Mouse (Mus musculus): ENCODE data around the gene Prodh2. TPM values are rescaled to one million over a fixed set of nuclear protein-coding genes. Genes with fewer than 3 reads are reported as not detected.

The Prodh2 gene
- polyA plus RNA-seq, 1 experiment from 2014 or later, result 0.18 TPM

DNA sequence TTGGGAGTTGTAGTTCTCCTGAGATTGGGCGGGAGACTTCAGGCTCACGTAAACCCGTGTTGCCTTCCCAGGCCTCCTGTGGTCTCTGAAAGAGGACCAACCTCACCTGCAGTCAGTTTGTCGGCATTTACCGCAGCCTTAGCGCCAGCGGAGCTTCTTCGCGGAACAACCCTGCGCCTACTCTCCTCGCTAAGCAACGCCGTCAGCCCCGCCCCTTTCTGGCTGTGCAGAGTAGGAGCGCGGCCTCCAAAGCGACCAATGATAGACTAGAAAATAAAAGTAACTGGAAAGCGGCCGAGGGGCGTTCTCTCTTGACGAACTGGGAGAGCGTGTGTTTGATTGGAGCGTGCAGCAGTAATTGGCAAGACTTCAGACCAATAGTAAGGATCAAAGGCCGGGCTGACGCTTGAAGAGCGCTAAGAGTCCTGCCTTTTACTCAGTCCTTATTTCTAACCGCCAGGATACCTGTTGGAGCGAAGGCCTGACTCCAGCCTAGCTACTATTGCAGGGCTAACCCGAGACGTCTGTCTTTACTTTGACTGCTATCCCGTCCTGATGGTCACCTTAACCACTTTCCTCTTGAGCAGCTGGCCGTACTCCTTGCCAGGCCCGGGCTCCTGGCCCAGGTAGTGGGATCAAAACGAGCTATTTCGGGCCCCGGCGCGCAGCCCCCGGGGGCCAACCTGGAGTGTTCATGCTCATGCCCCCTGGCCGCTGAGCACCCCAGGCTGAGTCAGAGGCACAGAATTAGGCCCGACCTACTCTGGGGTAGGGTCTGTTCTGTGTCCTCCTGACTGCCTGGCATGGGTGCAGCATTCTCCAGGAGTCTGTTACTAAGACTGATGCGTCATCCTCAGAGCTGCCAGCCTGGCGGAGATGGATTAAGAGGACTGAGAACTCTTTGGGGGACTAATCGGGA, 58.9 kb downstream of the Prodh2 start, which contains the start of the genes Hspb6 and Proser3:
Hspb6 (plus strand) TSS at position 77 of the 919 bp plus-strand sequence.
Proser3 (minus strand) TSS at position 198 of the 919 bp plus-strand sequence.
- H3K4me2 ChIP-seq, result peak within 1 kb of the TSS; percentile 96
- H3K36me3 ChIP-seq, result peaks cover 36% of the 10 kb centered on the region
- WGBS, result under 1% methylated on average over 44 of the region's 44 CpGs
- H3K27me3 ChIP-seq, result no peaks in the 10 kb centered on the region
- ATAC-seq (ENCODE audit: insufficient number of reproducible peaks, low FRiP score, low TSS enrichment, low read depth), result peak; percentile 94
- peak within 1 kb of the TSS; percentile 69 for H3K9ac ChIP-seq
- H3K27ac ChIP-seq, result peak within 1 kb of the TSS; percentile 99
- H3K4me3 ChIP-seq, result peak within 1 kb of the TSS; percentile 79
- H3K4me1 ChIP-seq, result peaks cover 17% of the 10 kb centered on the region
- no peaks in the 10 kb centered on the region for H3K9me3 ChIP-seq

DNA sequence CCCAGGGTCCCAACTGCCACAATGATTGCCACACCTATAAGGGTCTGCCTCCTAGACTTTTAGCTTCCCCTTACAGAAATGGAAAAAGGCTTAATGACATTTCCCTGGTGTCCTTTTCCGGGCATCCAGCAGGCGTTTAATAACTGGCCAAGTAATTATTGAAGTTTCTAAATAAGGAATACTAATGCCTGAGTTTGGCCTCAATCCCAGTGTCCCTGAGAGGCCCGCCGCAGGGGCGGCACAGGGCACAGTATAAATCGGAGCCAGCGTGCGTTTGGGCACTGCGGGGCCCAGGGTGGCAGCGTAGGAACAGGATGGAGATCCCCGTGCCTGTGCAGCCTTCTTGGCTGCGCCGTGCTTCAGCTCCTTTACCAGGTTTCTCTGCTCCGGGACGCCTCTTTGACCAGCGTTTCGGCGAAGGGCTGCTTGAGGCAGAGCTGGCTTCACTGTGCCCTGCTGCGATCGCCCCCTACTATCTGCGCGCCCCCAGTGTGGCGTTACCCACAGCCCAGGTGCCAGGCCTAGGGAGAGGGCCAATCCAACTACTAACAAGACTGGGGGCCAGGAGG, 59.7 kb downstream of the Prodh2 start:
- peak overlapping the region; percentile 66 for H3K9ac ChIP-seq
- H3K9me3 ChIP-seq, result no peaks in the 10 kb centered on the region
- peaks cover 36% of the 10 kb centered on the region for H3K36me3 ChIP-seq
- peak overlapping the region; percentile 99 for H3K27ac ChIP-seq
- no peak for ATAC-seq (ENCODE audit: insufficient number of reproducible peaks, low FRiP score, low TSS enrichment, low read depth)
- no peaks in the 10 kb centered on the region for H3K27me3 ChIP-seq
- WGBS, result under 1% methylated on average over 23 of the region's 23 CpGs
- H3K4me3 ChIP-seq, result peak overlapping the region; percentile 79
- H3K4me1 ChIP-seq, result peaks cover 23% of the 10 kb centered on the region
- peak overlapping the region; percentile 96 for H3K4me2 ChIP-seq

DNA sequence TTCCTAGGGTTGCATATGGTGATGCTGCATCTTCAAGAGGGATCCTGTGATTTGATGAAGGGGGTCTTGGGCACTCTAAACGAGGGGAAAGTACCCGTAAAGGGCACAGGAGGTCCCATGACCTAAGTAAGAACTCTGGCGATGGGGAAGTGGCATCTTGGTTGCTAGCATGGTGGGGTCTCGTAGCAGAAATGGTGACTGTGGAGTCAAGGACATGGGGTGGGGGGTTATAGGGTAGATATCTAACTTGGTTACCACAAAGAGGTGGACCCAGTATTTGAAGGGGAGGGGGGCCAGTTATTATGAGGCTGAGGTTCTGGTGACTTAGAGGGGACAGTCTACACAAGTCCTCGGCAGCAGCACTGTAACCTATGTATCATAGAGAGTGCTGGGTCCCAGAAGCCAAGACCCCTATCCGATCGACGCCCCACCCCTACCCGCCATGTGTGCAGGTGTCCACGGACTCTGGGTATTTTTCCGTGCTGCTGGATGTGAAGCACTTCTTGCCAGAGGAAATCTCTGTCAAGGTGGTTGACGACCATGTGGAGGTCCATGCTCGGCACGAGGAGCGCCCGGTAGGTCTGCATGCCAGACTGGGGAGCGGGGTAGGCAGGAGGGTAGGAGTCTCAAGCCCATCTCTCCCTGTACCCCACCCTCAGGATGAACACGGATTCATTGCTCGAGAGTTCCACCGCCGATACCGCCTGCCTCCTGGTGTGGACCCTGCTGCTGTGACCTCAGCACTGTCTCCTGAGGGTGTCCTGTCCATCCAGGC, 60.6 kb downstream of the Prodh2 start:
- WGBS, result 80% methylated on average over 22 of the region's 22 CpGs
- no peaks in the 10 kb centered on the region for H3K9me3 ChIP-seq
- H3K27ac ChIP-seq, result 0 out of 2 replicates have a peak overlapping the region, but pooled peaks have one; percentile 99
- peaks cover 32% of the 10 kb centered on the region for H3K4me1 ChIP-seq
- peak overlapping the region; percentile 96 for H3K4me2 ChIP-seq
- peak overlapping the region; percentile 79 for H3K4me3 ChIP-seq
- H3K36me3 ChIP-seq, result peaks cover 35% of the 10 kb centered on the region
- H3K27me3 ChIP-seq, result no peaks in the 10 kb centered on the region
- no peak for ATAC-seq (ENCODE audit: insufficient number of reproducible peaks, low FRiP score, low TSS enrichment, low read depth)
- 0 out of 2 replicates have a peak overlapping the region, but pooled peaks have one; percentile 66 for H3K9ac ChIP-seq

DNA sequence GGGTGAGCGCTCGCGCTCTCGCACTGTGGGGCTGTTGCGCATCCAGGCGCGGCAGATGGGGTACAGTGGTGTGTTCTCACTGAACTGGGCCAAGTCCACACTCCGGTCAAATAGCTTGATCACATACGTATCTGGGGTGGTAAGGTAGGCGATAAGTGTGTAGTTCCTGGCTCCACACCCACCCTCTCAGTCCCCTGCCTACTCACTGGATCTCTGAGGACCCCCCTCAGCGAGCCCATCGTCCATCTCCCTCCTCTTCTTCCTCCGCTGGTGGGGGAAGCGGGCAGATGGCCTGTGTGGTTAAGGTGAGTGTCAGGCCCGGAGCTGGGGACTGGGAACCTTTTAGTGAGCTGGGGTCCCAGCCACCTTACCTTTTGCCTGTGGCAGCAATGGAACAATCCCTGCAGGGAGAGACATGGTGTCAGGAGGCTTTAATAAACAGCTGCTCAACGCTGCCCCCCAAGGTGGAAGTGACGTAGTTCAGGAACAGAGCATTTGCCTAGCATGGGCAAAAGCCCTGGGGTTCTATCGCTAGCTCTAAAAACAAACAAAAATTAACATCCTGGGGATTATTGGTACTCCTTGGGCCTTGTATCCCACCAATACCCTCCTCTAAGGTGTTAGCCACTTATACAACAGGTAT, 63.6 kb downstream of the Prodh2 start:
- no peaks in the 10 kb centered on the region for H3K27me3 ChIP-seq
- no peak for ATAC-seq (ENCODE audit: insufficient number of reproducible peaks, low FRiP score, low TSS enrichment, low read depth)
- peaks cover 34% of the 10 kb centered on the region for H3K4me1 ChIP-seq
- no peak overlapping the region for H3K4me2 ChIP-seq
- H3K36me3 ChIP-seq, result peaks cover 35% of the 10 kb centered on the region
- H3K9ac ChIP-seq, result no peak overlapping the region
- 92% methylated on average over 18 of the region's 18 CpGs for WGBS
- H3K27ac ChIP-seq, result no peak overlapping the region
- no peaks in the 10 kb centered on the region for H3K9me3 ChIP-seq
- no peak overlapping the region for H3K4me3 ChIP-seq

DNA sequence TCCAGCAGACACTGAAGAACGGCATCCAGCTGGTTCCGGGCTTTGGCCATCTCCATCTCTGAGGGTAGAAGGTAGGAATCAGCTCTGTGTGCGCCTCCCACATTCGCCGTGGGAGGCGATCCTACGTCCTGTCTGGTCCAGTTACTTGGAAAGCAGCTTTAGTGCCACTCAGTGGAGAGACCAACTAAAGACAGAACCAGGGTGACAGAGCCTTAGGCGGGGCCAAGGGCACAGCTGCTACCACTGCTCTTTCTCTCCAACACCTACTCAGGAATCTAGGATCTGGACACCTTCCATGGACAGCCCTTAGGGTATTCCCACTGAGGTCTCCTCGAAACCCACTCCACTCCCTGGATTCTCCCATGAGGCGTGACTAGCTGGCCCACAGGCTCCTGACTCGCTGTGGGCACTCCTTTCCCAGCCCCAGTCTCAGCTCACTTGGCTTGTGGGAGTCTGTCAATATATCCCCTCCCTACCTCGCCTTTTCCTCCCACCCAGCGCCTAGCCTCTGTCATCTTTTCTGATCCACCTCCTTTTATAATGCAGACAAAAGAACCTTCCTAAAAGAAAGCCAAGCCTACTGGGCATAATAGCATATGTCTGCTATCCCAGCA, 64.6 kb downstream of the Prodh2 start:
- Histone ChIP-seq H3K9me3 (no peaks in the 10 kb centered on the region), H3K4me3 (peak overlapping the region; percentile 66), H3K27ac (no peak overlapping the region), H3K4me1 (peaks cover 28% of the 10 kb centered on the region), H3K36me3 (peaks cover 35% of the 10 kb centered on the region), H3K9ac (peak overlapping the region; percentile 63), H3K27me3 (no peaks in the 10 kb centered on the region), H3K4me2 (peak overlapping the region; percentile 91; the same call in 1 of the 2 replicates)
- no peak for ATAC-seq (ENCODE audit: insufficient number of reproducible peaks, low FRiP score, low TSS enrichment, low read depth)
- 92% methylated on average over 13 of the region's 13 CpGs for WGBS

DNA sequence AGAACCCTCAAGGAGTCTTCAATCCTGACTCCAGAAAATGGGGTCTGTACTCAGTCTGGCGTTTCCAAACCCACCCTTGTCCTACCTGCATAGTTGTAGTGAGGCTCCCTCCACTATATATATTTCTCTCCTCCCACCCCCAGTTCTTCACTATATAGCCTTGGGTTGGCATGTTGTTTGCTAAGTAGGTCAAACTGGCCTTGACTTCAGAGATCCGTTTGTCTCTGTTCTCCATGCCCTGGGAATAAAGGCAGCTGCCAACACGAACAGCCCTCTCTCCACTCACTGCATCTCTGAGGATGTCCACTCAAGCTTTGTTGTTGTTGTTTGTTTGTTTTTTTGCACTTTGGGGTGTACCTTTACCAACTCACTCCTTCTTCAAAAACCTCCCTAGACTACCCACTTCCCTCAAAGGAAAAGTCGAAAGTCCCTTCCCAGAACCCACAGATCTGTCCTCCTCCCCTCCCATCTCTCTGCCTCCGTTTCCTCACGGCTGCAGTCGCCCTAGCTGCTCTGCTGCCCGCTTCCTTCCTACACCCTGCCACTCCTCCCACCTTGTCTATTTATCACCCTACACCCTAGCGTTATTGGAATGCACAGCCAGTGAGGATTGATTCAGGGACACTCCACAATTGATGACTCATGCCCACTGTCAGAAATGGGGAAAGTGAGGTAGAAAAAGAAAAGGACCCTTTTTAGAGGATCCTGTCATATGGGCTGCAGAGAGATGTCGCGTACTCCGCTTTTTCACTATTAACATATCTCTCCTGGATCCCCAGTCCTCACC, 65.4 kb downstream of the Prodh2 start:
- H3K36me3 ChIP-seq, result peaks cover 35% of the 10 kb centered on the region
- peaks cover 21% of the 10 kb centered on the region for H3K4me1 ChIP-seq
- ATAC-seq (ENCODE audit: insufficient number of reproducible peaks, low FRiP score, low TSS enrichment, low read depth), result no peak
- peak overlapping the region; percentile 91 for H3K4me2 ChIP-seq
- 16% methylated on average over 12 of the region's 12 CpGs for WGBS
- no peaks in the 10 kb centered on the region for H3K9me3 ChIP-seq
- no peaks in the 10 kb centered on the region for H3K27me3 ChIP-seq
- peak overlapping the region; percentile 63 for H3K9ac ChIP-seq
- H3K4me3 ChIP-seq, result peak overlapping the region; percentile 66
- H3K27ac ChIP-seq, result peak overlapping the region; percentile 60

DNA sequence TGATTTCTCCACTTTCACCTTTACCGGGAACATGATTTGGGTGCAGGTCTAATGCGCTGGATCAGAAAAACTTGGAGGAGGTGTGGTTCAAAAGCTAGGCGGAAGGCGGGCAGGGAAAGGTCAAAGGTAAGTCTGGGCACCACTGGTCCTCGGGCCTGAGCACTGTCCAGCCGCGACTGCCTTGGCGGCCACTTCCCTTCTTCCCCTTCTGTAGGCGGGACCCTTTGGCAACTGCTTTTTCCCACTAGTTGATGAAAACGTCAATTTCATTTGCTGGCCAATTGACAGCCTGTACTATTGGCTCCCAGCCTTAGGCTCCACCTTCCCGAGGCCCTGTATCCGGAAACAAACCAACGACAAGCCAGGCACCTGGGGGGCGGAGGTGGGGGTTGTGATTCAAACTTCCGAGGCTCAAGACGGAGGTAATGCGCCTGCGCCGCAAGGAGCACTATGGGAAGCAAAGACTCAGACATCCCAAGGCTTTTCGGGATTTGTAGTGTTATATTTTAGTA, 66.1 kb downstream of the Prodh2 start, which contains the start of gene Lin37:
Lin37 (minus strand) TSS at position 396 of the 512 bp plus-strand sequence.
- H3K4me3 ChIP-seq, result peak within 1 kb of the TSS; percentile 66
- ATAC-seq (ENCODE audit: insufficient number of reproducible peaks, low FRiP score, low TSS enrichment, low read depth), result peak; percentile 85
- peaks cover 23% of the 10 kb centered on the region for H3K4me1 ChIP-seq
- peak within 1 kb of the TSS; percentile 60 for H3K27ac ChIP-seq
- WGBS, result under 1% methylated on average over 20 of the region's 20 CpGs
- peak within 1 kb of the TSS; percentile 63 for H3K9ac ChIP-seq
- H3K36me3 ChIP-seq, result peaks cover 30% of the 10 kb centered on the region
- peak within 1 kb of the TSS; percentile 91 for H3K4me2 ChIP-seq
- no peaks in the 10 kb centered on the region for H3K9me3 ChIP-seq
- H3K27me3 ChIP-seq, result no peaks in the 10 kb centered on the region

DNA sequence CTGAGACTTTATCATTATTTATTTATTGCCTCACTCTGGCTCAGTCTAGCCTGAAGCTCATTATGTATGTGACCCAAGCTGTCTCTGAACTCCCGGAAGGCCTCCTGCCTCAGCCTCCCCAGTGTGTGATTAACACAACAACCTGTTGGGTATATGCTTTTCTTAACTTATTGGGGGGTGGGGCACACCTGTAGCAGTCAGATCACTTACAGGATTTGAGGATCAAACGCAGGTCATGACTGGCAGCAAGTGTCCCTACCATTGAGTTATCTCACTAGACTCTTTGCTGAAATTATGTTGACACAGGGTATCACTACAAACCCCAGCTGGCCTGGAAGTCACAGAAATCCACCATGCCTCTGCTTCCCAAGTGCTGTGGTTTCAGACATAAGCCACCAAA, 66.9 kb downstream of the Prodh2 start:
- H3K4me3 ChIP-seq, result peak overlapping the region; percentile 66; the same call in 1 of the 2 replicates

GRCm38 (mm10) chr7:30562526-30563116, 69.2 kb downstream of the Prodh2 start:
- Histone ChIP-seq H3K27ac (peak overlapping the region; percentile 86), H3K27me3 (no peaks in the 10 kb centered on the region), H3K4me3 (peak overlapping the region; percentile 68), H3K36me3 (peaks cover 30% of the 10 kb centered on the region), H3K4me2 (peak overlapping the region; percentile 62), H3K9ac (peak overlapping the region; percentile 54), H3K4me1 (peaks cover 22% of the 10 kb centered on the region), H3K9me3 (no peaks in the 10 kb centered on the region)
- ATAC-seq (ENCODE audit: insufficient number of reproducible peaks, low FRiP score, low TSS enrichment, low read depth), result no peak
- 1% methylated on average over 27 of the region's 27 CpGs for WGBS

More for the DNA sequence above, 66.9 kb downstream of the Prodh2 start:
- Histone ChIP-seq H3K36me3 (peaks cover 30% of the 10 kb centered on the region), H3K9ac (no peak overlapping the region), H3K4me2 (peak overlapping the region; percentile 91; the same call in 1 of the 2 replicates), H3K27ac (no peak overlapping the region), H3K4me1 (peaks cover 23% of the 10 kb centered on the region), H3K9me3 (no peaks in the 10 kb centered on the region), H3K27me3 (no peaks in the 10 kb centered on the region)
- ATAC-seq (ENCODE audit: insufficient number of reproducible peaks, low FRiP score, low TSS enrichment, low read depth), result no peak
- 65% methylated on average over 2 of the region's 2 CpGs for WGBS

Measured in limb, embryonic 15.5 days (tissue).